Comparison of ENCODE assay signal across 12 mouse cellular contexts in the genomic region with DNA sequence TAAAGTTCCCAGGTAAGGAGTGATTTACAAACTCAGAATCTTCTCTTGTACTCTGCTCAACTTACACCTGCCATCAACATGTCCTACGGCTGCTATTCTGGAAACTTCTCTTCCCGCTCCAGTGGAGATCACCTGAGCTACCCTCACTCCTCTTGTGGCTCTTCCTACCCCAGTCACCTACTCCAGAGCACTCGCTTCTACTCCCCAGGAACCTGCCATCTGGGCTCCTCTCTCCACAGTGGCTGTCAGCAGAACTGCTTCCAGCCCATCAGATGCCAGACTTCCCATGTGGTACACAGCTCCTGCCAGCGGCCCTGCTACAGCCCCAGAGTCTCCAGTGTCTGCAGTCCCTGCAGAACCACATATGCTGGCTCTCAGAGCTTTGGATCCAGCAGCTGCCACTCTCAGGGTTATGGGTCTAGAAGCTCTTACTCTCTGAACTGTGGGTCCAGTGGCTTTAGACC. TPM values are rescaled to one million over a fixed set of nuclear protein-coding genes. Genes with fewer than 3 reads are reported as not detected.
DNase-seq lines count a peak whose midpoint lies in the region.
"Had no signal": no experiment of that assay in that cellular context is flagged by ENCODE, and none has a peak within 500 bp of the region (broad histone marks: within the 10 kb centered on the region; RNA-seq: fewer than 3 reads in every experiment).

A gene (plus strand): TSS at position 51 of the 464 bp plus-strand sequence.

- peak; percentile 6 to 10 for DNase-seq in layer of hippocampus, adult 18-20 months (ENCODE audit: low spot score in 2 of 2)
- no peak for DNase-seq in layer of hippocampus, adult 11-12 months (ENCODE audit: low spot score)
- DNase-seq in cerebellum, adult 9-10 months, result peak; percentile 3
- DNase-seq in cerebellum, postnatal 36 days, result peak; percentile 6 to 11
- peak; percentile 34 to 61 for DNase-seq in layer of hippocampus, postnatal 14 days (ENCODE audit: low spot score in 2 of 2)
- DNase-seq in kidney, postnatal 25 days, result no peak
- no peak for DNase-seq in testis, postnatal 10 days (ENCODE audit: low spot score)
- DNase-seq: adrenal gland, postnatal 10 days; thymus, adult 2 months had no signal

RNA-seq across cellular contexts. Expression of the gene that starts here (rescaled TPM):
- not detected for total RNA-seq in layer of hippocampus, adult 18-20 months (2021)
- total RNA-seq in layer of hippocampus, postnatal 14 days (2021), result not detected
- total RNA-seq: adrenal gland, postnatal 10 days; heart, postnatal 25 days; megakaryocyte-erythroid progenitor cell, adult 5-6 weeks; monocyte, adult 5-6 weeks had no signal

Comparison
In these comparisons a context has a peak if more than half of its experiments do, and no peak if none do; other contexts are left out.
1. Peak in DNase-seq in layer of hippocampus, adult 18-20 months; RNA of the gene not detected or under 1 TPM.
2. Peak in DNase-seq in layer of hippocampus, postnatal 14 days; RNA of the gene not detected or under 1 TPM.
3. DNase-seq: peak in cerebellum, adult 9-10 months (single experiment) and cerebellum, postnatal 36 days (2 of 2); none in layer of hippocampus, adult 11-12 months (single experiment), kidney, postnatal 25 days (0 of 2) and testis, postnatal 10 days (single experiment).